Mouse (Mus musculus) ZHBTc4 (cell line): Measurements from ENCODE around the gene Zfp599.

Source experiments
- DNase-seq: peaks from one replicate; pipeline ENCODE4 v3.0.0-alpha.2; 2011; ENCODE audit warnings: low read depth, low spot score

The Zfp599 gene

DNA sequence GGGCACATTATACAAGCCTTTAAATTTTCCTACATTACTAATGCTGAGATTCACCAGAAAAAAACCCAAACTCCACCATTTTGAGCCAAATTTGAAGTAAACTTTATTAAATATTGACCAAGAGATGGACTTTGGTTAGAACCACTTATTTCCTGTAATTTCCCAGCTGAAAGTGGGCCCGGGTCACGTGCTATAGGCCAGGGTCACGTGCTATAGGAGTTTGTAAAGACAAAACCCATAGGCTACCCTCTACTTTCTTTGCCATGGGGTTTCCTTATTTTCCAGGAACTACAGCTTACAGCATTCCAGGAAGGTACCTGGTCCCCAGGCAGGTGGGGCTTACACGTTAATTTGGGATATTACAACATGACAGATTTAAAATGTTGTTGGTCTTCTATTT, 35.6 kb downstream of the Zfp599 start:
- DNase-seq = no peak

DNA sequence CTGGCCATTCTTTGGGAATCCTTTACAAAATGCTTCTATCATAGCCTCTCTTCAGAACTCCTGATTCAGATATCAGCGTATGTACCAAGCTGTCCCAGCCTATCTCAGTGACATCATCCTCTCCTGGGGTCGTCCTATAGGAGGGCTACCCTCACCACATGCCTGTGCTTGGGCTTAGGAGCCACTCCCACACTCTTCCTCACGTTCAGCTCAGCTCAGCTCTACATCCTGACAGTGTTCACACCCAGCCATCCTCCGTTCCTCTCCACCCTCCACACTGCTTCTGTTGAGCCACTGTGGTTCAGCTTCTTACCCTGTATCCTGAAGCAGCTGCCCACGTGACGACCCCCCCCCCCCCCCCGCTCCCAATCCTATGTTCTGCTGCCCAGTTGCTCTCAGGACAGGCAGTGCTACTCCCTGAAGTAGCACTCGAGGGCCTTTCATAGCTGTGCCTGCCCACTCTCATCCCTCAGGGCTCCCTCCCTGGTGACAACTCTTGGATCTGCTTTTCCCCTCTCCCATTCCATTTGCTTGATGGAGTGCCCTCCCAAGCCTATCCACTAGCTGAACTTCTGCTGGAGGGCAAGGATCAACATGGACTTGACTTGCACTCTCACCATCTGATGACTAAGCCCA, 41.7 kb downstream of the Zfp599 start:
- DNase-seq = no peak

DNA sequence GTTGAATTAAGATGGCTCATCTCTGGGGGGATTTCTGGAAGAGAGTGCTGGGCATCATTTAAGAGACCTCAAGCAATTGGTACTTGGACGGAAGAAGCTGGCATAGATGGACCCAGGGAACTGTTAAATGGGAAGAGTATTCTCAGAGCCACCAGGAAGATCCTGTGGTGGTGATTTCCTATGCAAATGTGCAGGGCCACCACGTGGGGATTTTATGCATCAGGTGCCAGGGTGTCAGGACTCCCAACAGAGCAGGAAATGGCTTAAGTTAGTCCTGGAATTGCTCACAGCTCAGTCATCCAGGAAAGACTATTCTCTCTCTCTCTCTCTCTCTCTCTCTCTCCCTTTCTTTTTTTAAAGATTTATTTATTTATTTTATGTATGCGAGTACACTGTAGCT, 43.0 kb downstream of the Zfp599 start:
- DNase-seq = peak; percentile 58

DNA sequence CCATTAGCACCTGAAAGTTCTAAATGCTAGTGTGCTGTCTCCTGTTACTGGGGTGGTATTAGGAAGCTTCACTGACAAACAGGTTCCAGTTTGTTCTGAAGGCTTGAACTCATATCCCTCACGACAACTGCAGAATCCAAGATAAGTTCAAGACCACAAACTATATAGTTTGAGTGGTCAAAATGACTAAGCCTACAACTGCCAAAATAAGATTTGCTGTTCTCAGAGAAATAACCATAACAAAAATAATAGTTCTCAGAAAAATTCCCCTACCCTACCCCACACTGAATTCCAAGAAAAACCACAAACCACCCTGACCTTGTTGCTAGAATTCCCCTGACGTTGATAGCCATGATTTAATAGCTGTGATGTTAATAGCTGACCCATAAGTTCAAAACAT, 45.1 kb downstream of the Zfp599 start:
- DNase-seq = no peak

DNA sequence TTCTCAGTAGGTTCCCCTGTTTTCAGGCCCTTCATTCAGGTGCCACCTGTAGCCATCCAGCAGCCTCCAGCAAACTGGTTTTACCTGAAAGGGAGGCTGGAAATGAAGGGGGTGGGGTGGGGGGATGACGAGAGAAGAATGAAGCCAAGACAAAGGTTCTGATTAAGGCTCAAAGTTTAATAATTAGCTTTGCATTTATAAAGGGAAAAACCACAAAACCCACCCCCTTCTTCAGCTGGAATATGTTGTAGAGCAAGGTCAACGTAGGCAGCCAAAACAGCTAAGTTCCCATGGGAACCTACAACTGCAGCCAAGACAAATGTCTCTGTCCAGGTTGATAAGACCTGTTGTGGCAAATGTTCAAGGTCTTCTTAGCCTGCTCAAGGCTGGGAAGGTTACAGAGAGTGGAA, 45.9 kb downstream of the Zfp599 start:
- DNase-seq = no peak
